Mouse (Mus musculus): ENCODE data around the gene Rere. TPM values are rescaled to one million over a fixed set of nuclear protein-coding genes. Genes with fewer than 3 reads are reported as not detected.

Gene Rere
- total and polyA plus RNA-seq, 2 experiments from 2014 or later = 18.9 to 31.3 TPM

- Histone ChIP-seq H3K36me3 (ENCODE audit: insufficient read depth) (no peaks in the 10 kb centered on the region), H3K9me3 (ENCODE audit: low read length) (no peaks in the 10 kb centered on the region), H3K27ac (ENCODE audit: low read depth, low read length) (peak overlapping the region; percentile 51), H3K9ac (0 out of 2 replicates have a peak overlapping the region, but pooled peaks have one; percentile 31), H3K4me1 (ENCODE audit: insufficient read depth) (peaks cover 16% of the 10 kb centered on the region; the same call in 1 of the 2 replicates), H3K4me3 (ENCODE audit: low read depth, low read length) (no peak overlapping the region), H3K4me2 (ENCODE audit: low read depth) (no peak overlapping the region), H3K27me3 (ENCODE audit: insufficient read depth, low read length) (no peaks in the 10 kb centered on the region)
- ATAC-seq (peak; percentile 27; the same call in 1 of the 2 replicates), DNase-seq (no peak)
- TF ChIP-seq CTCF (IDR thresholded peaks at IDR 0.05; ENCODE audit: low read depth) = no peak
- 27% methylated on average over 8 of the region's 8 CpGs for WGBS
Measured at GRCm38 (mm10) chr4:150426098-150426879, 144.8 kb downstream of the Rere start.

- Histone ChIP-seq H3K4me2 (ENCODE audit: low read depth) (no peak overlapping the region; the same call in 1 of the 2 replicates), H3K9me3 (ENCODE audit: low read length) (no peaks in the 10 kb centered on the region), H3K4me3 (ENCODE audit: low read depth, low read length) (no peak overlapping the region), H3K27ac (ENCODE audit: low read depth, low read length) (peak overlapping the region; percentile 51), H3K9ac (0 out of 2 replicates have a peak overlapping the region, but pooled peaks have one; percentile 31), H3K4me1 (ENCODE audit: insufficient read depth) (peaks cover 16% of the 10 kb centered on the region; the same call in 1 of the 2 replicates), H3K36me3 (ENCODE audit: insufficient read depth) (no peaks in the 10 kb centered on the region), H3K27me3 (ENCODE audit: insufficient read depth, low read length) (no peaks in the 10 kb centered on the region)
- ATAC-seq (peak; percentile 80), DNase-seq (peak; percentile 40)
- TF ChIP-seq CTCF (IDR thresholded peaks at IDR 0.05; ENCODE audit: low read depth) = no peak
- 16% methylated on average over 5 of the region's 5 CpGs for WGBS
Measured at GRCm38 (mm10) chr4:150426880-150427476, 145.5 kb downstream of the Rere start.

GRCm38 (mm10) chr4:150428762-150429161, 147.3 kb downstream of the Rere start:
- no peak overlapping the region for H3K27ac ChIP-seq (ENCODE audit: low read depth, low read length)
- H3K4me2 ChIP-seq (ENCODE audit: low read depth) = no peak overlapping the region
- peaks cover 16% of the 10 kb centered on the region; the same call in 1 of the 2 replicates for H3K4me1 ChIP-seq (ENCODE audit: insufficient read depth)
- TF ChIP-seq CTCF (IDR thresholded peaks at IDR 0.05; ENCODE audit: low read depth) = no peak
- no peak overlapping the region for H3K4me3 ChIP-seq (ENCODE audit: low read depth, low read length)
- no peaks in the 10 kb centered on the region for H3K27me3 ChIP-seq (ENCODE audit: insufficient read depth, low read length)
- 77% methylated on average over 4 of the region's 4 CpGs for WGBS
- no peaks in the 10 kb centered on the region for H3K36me3 ChIP-seq (ENCODE audit: insufficient read depth)
- no peak overlapping the region for H3K9ac ChIP-seq
- DNase-seq = no peak
- no peak for ATAC-seq
- H3K9me3 ChIP-seq (ENCODE audit: low read length) = no peaks in the 10 kb centered on the region

GRCm38 (mm10) chr4:150433827-150434574, 152.6 kb downstream of the Rere start:
- H3K27ac ChIP-seq (ENCODE audit: low read depth, low read length) = no peak overlapping the region
- no peaks in the 10 kb centered on the region for H3K9me3 ChIP-seq (ENCODE audit: low read length)
- DNase-seq (no peak), ATAC-seq (no peak)
- WGBS = 92% methylated on average over 5 of the region's 5 CpGs
- no peak overlapping the region for H3K9ac ChIP-seq
- no peak overlapping the region for H3K4me2 ChIP-seq (ENCODE audit: low read depth)
- no peak overlapping the region for H3K4me3 ChIP-seq (ENCODE audit: low read depth, low read length)
- H3K4me1 ChIP-seq (ENCODE audit: insufficient read depth) = no peaks in the 10 kb centered on the region
- no peaks in the 10 kb centered on the region for H3K27me3 ChIP-seq (ENCODE audit: insufficient read depth, low read length)
- no peaks in the 10 kb centered on the region for H3K36me3 ChIP-seq (ENCODE audit: insufficient read depth)
- no peak for TF ChIP-seq CTCF (IDR thresholded peaks at IDR 0.05; ENCODE audit: low read depth)

- 90% methylated on average over 5 of the region's 5 CpGs for WGBS
Measured at GRCm38 (mm10) chr4:150435590-150435989, 154.1 kb downstream of the Rere start.

GRCm38 (mm10) chr4:150438621-150439020, 157.2 kb downstream of the Rere start:
- ATAC-seq = no peak
- 71% methylated on average over 6 of the region's 6 CpGs for whole genome bisulfite sequencing
- no peak overlapping the region for H3K4me2 ChIP-seq (ENCODE audit: low read depth)

More at GRCm38 (mm10) chr4:150435590-150435989, 154.1 kb downstream of the Rere start:
- H3K4me1 ChIP-seq (ENCODE audit: insufficient read depth) = no peaks in the 10 kb centered on the region
- ATAC-seq = no peak
- no peak overlapping the region for H3K4me3 ChIP-seq (ENCODE audit: low read depth, low read length)
- TF ChIP-seq CTCF (IDR thresholded peaks at IDR 0.05; ENCODE audit: low read depth) = no peak
- H3K27ac ChIP-seq (ENCODE audit: low read depth, low read length) = no peak overlapping the region
- H3K9ac ChIP-seq = no peak overlapping the region
- no peak overlapping the region for H3K4me2 ChIP-seq (ENCODE audit: low read depth)
- H3K9me3 ChIP-seq (ENCODE audit: low read length) = no peaks in the 10 kb centered on the region
- no peaks in the 10 kb centered on the region for H3K36me3 ChIP-seq (ENCODE audit: insufficient read depth)
- no peak for DNase-seq
- H3K27me3 ChIP-seq (ENCODE audit: insufficient read depth, low read length) = no peaks in the 10 kb centered on the region

More at GRCm38 (mm10) chr4:150438621-150439020, 157.2 kb downstream of the Rere start:
- Histone ChIP-seq H3K27ac (ENCODE audit: low read depth, low read length) (no peak overlapping the region), H3K9ac (no peak overlapping the region), H3K27me3 (ENCODE audit: insufficient read depth, low read length) (no peaks in the 10 kb centered on the region), H3K4me1 (ENCODE audit: insufficient read depth) (peaks cover 5% of the 10 kb centered on the region; the same call in 1 of the 2 replicates), H3K36me3 (ENCODE audit: insufficient read depth) (no peaks in the 10 kb centered on the region), H3K9me3 (ENCODE audit: low read length) (no peaks in the 10 kb centered on the region), H3K4me3 (ENCODE audit: low read depth, low read length) (no peak overlapping the region)
- TF ChIP-seq CTCF (IDR thresholded peaks at IDR 0.05; ENCODE audit: low read depth) = no peak
- no peak for DNase-seq
